Mouse (Mus musculus) lung, postnatal 0 days (tissue): ENCODE measurements around the gene Rrp9.

ENCODE experiments used
- CTCF ChIP-seq: IDR thresholded peaks from 2 replicates; pipeline ENCODE4 v1.5.1; 2016; ENCODE audit warnings: antibody characterized with exemption, mild to moderate bottlenecking
- EP300 ChIP-seq: IDR thresholded peaks from 2 replicates; pipeline ENCODE4 v1.6.1; 2016; ENCODE audit warnings: antibody characterized with exemption, mild to moderate bottlenecking, control low read depth

DNA sequence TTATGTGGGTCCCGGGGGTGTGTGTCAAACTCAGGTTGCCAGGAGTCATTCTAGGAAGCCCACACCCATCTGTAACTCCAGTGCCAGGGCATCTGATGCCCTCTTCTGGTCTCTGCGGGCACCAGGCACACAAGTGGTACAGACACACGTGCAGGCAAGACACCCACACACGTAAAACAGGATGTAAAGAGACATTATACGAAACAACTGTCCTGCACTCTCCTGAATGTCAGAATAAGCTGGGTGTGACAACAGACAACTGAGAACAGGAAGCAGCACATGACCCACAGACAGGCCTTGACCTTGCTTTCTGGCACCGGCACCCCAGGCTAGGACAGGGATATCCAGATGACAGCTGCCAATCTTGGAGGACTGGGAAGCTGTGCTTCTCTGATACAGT lies 6.4 kb upstream of the Rrp9 start:
- peak; percentile 26 for TF ChIP-seq CTCF
- TF ChIP-seq EP300: no peak
